Mouse (Mus musculus): ENCODE data around the gene Olfr646.
A peak's percentile ranks its signal among the peaks of the same experiment; 100 is the strongest.

The Olfr646 gene

GRCm38 (mm10) chr7:104104757-104104972 is at the start of gene Olfr646:
Gene Olfr646 (plus strand): TSS chr7:104104873.
- DNase-seq, result no peak

- no peak for DNase-seq
Measured at GRCm38 (mm10) chr7:104059215-104059614, 45.5 kb upstream of the Olfr646 start.

GRCm38 (mm10) chr7:104061345-104061744 is 43.3 kb upstream of the Olfr646 start, which contains the start of gene 4930516K23Rik:
Gene 4930516K23Rik (minus strand): TSS chr7:104061445.
- no peak for DNase-seq

DNA sequence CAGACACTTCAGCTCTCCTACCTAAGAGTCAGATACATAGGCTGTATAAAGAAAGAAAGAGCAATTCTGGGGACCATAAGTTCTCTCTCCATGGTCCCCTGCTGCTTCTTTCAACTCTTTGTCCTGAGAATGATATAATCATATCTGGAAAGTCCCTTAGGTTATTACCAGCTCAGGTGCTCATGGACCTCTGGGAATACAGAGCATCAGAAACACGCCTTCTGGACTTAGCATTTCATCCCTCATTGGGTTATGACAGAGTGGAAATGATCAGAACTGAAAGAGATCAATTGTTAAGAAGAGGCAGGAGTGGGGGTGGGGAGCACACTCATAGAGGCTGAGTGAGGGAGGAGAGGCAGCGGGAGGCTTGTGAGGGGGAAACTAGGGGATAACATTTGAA is 32.9 kb upstream of the Olfr646 start, which contains the start of gene Olfr644:
Gene Olfr644 (minus strand): TSS at position 101 of the 400 bp plus-strand sequence.
- no peak for DNase-seq

DNA sequence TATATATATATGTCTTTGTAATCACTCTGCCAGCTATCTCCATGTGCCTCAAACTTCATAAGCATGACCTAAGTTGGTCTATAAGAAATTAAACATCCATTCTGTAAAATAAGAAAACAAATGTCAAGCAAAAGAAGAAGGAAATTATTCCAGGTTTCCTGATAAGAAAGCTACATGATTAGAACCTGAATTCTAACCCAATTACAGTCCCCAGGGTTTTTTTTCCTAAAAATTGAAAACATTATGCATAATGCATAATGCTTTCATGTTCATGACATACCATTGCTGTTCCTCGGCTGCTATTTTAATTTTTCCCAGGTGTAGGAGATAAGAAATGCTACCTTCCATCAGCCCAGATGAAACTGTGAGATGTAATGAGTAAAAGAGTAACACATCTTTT is 19.3 kb upstream of the Olfr646 start, which contains the start of gene Olfr645:
Gene Olfr645 (minus strand): TSS at position 101 of the 400 bp plus-strand sequence.
- DNase-seq, result no peak

GRCm38 (mm10) chr7:104103913-104104756 is 538 bp upstream of the Olfr646 start:
- no peak for DNase-seq

DNA sequence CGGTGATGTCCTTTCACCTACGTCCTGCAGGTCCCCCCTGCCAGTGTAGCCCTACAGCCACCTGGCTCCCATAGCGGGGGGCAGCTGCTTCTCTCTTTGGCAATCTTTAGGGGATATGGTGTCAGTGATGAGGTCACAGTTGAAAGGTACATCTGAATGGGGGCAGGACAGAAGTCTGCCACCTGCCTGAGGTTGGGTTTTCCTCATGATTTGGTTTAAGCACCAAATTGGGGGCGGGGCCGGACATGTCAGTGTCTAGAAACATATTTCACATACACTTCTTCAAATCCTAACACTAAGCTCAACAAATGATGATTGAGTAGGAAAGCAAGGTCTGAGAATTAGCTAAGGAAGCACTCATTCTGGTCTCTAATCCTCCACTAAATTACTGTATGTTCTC is 25.1 kb downstream of the Olfr646 start, which contains the start of gene Ubqln5:
Gene Ubqln5 (minus strand): TSS at position 101 of the 400 bp plus-strand sequence.
- DNase-seq, result peak; percentile 18

GRCm38 (mm10) chr7:104137305-104137704 is 32.6 kb downstream of the Olfr646 start, which contains the start of gene Olfr643:
Gene Olfr643 (minus strand): TSS chr7:104137405.
- no peak for DNase-seq

DNA sequence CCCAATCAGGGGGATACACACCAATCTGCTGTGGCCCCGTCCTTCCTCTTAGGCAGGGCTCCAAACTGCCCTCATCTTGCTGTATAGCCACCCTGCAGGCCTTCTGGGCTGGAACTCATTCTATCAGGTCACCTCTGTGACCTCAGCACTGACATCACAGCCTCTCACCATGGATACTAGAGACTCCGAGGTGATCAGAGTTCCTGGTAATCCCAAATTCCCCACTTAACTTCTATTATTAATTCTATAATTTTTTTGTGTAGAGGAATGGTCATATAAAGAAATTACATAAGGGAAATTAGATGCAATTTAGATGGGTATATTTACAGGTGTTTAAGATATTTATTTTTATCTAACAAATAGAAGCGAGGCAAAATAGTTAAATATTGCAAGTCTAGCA is 38.5 kb downstream of the Olfr646 start, which contains the start of gene Ubqln3:
Gene Ubqln3 (minus strand): TSS at position 101 of the 400 bp plus-strand sequence.
- no peak for DNase-seq

DNA sequence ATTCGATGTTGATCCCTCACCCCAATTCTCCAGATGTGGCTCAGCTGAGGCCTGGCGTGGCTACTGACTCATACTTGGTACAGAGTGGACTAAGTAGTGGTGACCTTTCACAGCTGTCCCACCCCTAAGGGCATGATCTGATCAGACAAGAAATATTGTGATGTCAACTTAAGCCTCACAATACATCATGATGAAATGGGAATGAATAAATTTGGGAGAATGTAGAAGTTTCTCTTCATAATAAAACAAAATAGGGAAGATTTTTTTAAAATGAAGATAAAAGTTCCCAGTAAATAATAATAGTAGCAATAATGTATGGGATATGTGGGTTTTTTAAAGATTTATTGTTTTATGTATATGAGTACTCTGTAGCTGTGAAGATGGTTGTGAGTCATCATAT is 45.8 kb downstream of the Olfr646 start, which contains the start of gene Ubqlnl:
Gene Ubqlnl (minus strand): TSS at position 101 of the 400 bp plus-strand sequence.
- DNase-seq, result no peak
